Mouse (Mus musculus) embryonic facial prominence, embryonic 11.5 days (tissue): ENCODE data around the gene Lamtor2. TPM values are rescaled to one million over a fixed set of nuclear protein-coding genes. Genes with fewer than 3 reads are reported as not detected.
A peak's percentile ranks its signal among the peaks of the same experiment; 100 is the strongest.

ENCODE experiments used
- ATAC-seq: fragments of 200-750 bp; cut with Nextera tagmentation; replicated peaks from 2 replicates; pipeline ENCODE4 v1.8.0; 2017; ENCODE audit warnings: low read depth; ENCODE audit not compliant: insufficient number of reproducible peaks, low FRiP score, low TSS enrichment
- DNase-seq: peaks from one replicate; pipeline ENCODE4 v3.0.0-alpha.2; 2015; ENCODE audit warnings: low spot score
- H3K27ac ChIP-seq: fragments of 300-500 bp; sonication (generic); replicated peaks from 2 replicates; pipeline ENCODE4 v1.5.1; 2014; ENCODE audit warnings: mild to moderate bottlenecking, low read depth, low read length, control low read depth
- H3K27me3 ChIP-seq: fragments of 300-500 bp; sonication (generic); 2 replicates; pipeline ENCODE4 v1.6.1; 2014; ENCODE audit warnings: mild to moderate bottlenecking, low read length, moderate library complexity, mixed read lengths; ENCODE audit not compliant: control insufficient read depth, insufficient read depth
- H3K36me3 ChIP-seq: fragments of 300-500 bp; sonication (generic); replicated peaks from 2 replicates; pipeline ENCODE4 v1.6.1; 2014; ENCODE audit warnings: low read depth, mild to moderate bottlenecking, low read length, moderate library complexity, mixed read lengths; ENCODE audit not compliant: control insufficient read depth, insufficient read depth
- H3K4me1 ChIP-seq: fragments of 300-500 bp; sonication (generic); 2 replicates; pipeline ENCODE4 v1.6.1; 2014; ENCODE audit warnings: low read length, mixed read lengths; ENCODE audit not compliant: control insufficient read depth, insufficient read depth
- H3K4me2 ChIP-seq: fragments of 300-500 bp; sonication (generic); 2 replicates; pipeline ENCODE4 v1.6.1; 2014; ENCODE audit warnings: low read depth, mild to moderate bottlenecking, control low read depth, low read length, moderate library complexity
- H3K4me3 ChIP-seq: fragments of 300-500 bp; sonication (generic); 2 replicates; pipeline ENCODE4 v1.5.1; 2014; ENCODE audit warnings: low read depth, low read length, control low read depth
- H3K9ac ChIP-seq: fragments of 300-500 bp; sonication (generic); replicated peaks from 2 replicates; pipeline ENCODE4 v1.6.1; 2014; ENCODE audit warnings: mild to moderate bottlenecking, control low read depth, low read length
- H3K9me3 ChIP-seq: fragments of 300-500 bp; sonication (generic); replicated peaks from 2 replicates; pipeline ENCODE4 v1.6.1; 2016; ENCODE audit warnings: mild to moderate bottlenecking, low read length, inconsistent platforms, mixed read lengths; ENCODE audit not compliant: control insufficient read depth
- WGBS: fragments of 180-500 bp; shearing (Covaris S2); extraction: QIAGEN DNeasy Blood & Tissue Kit; methylation state at CpG from one replicate; pipeline ENCODE4 v1.1.7; 2014; 5-methylcytosine and 5-hydroxymethylcytosine counted together
- polyA plus RNA-seq: library from polyadenylated mRNA; unstranded; fragments of >200 nt; fragmentation: Nextera tagmentation; extraction: Ambion mirVana; gene quantifications from 2 replicates; pipeline ENCODE4 v1.2.1, GENCODE M21; 2014

Lamtor2 gene
- polyA plus RNA-seq, 1 experiment from 2014 or later: 77.4 TPM

DNA sequence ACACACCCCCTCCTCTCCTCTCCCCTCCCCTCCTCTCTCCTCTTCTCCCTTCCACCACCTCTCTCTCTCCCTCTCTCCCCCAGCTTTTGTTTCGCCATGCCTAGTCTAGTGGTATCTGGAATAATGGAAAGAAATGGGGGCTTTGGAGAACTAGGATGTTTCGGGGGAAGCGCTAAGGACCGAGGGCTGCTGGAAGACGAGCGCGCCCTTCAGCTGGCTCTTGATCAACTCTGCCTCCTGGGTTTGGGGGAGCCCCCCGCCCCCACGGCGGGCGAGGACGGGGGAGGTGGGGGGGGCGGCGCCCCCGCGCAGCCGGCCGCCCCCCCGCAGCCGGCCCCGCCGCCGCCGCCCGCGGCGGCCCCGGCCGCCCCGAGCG lies 20.6 kb downstream of the Lamtor2 start, which contains the start of gene Mex3a:
Gene Mex3a (plus strand): TSS at position 97 of the 376 bp plus-strand sequence.
- H3K27ac ChIP-seq: peak within 1 kb of the TSS; percentile 97
- peaks cover 10% of the 10 kb centered on the region for H3K36me3 ChIP-seq
- DNase-seq (no peak), ATAC-seq (no peak)
- 0% methylated on average over 11 of the region's 31 CpGs for WGBS
- peak within 1 kb of the TSS; percentile 88 for H3K4me3 ChIP-seq
- peak within 1 kb of the TSS; percentile 95 for H3K4me2 ChIP-seq
- no peaks in the 10 kb centered on the region for H3K9me3 ChIP-seq
- H3K27me3 ChIP-seq: no peaks in the 10 kb centered on the region
- peaks cover 36% of the 10 kb centered on the region for H3K4me1 ChIP-seq
- H3K9ac ChIP-seq: peak within 1 kb of the TSS; percentile 100

DNA sequence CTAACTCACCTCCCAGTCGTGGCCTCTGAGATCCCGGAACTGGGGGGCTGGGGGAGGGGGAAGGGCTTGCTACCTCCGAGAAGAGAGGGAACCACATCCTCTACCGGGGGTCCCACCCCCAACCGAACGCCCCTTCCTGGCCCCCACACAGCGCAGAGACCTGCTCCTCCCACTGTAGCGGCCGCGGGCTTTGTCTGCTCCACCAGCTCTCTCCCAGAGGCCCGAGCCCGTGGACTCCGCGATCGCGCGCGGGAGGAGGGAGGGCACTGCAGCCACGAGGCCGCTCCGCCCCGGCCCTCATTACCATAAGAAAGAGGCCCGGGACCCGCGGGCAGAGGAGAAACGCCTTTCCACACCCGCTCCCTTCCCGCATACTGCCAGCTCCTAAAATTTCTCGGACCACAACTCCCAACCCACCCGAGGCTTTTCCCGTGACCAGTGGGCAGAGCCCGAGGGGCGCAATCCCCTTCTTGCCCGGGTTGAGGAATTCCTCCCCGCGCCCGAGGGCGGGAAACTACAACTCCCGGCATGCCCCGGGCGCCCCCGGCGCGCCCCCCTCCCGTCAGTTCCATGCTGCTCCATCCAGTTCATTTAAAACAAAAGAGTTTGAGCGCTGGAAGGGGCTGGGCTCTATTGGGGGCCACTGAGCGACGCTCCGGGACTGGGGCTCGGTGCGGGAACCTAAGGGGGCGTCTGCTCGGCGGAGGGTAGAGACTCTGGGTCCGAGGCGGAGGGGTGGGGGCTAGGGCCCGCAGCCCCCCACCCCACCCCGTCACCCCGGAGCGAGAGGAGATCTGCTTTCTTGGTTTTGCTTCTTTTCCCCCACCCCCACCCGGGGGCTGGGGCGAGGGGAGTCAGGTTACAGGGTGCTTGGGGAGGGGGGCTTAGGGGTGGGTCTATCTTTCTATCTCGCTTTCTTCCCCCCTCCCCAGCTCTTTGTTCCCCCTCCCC lies 21.3 kb downstream of the Lamtor2 start:
- Histone ChIP-seq H3K36me3 (peaks cover 3% of the 10 kb centered on the region), H3K4me3 (peak overlapping the region; percentile 88), H3K9me3 (no peaks in the 10 kb centered on the region), H3K9ac (peak overlapping the region; percentile 100), H3K4me2 (peak overlapping the region; percentile 75), H3K27me3 (no peaks in the 10 kb centered on the region), H3K27ac (peak overlapping the region; percentile 97), H3K4me1 (peaks cover 29% of the 10 kb centered on the region)
- peak; percentile 82 for ATAC-seq
- peak; percentile 93 for DNase-seq
- WGBS: 0% methylated on average over 53 of the region's 63 CpGs

DNA sequence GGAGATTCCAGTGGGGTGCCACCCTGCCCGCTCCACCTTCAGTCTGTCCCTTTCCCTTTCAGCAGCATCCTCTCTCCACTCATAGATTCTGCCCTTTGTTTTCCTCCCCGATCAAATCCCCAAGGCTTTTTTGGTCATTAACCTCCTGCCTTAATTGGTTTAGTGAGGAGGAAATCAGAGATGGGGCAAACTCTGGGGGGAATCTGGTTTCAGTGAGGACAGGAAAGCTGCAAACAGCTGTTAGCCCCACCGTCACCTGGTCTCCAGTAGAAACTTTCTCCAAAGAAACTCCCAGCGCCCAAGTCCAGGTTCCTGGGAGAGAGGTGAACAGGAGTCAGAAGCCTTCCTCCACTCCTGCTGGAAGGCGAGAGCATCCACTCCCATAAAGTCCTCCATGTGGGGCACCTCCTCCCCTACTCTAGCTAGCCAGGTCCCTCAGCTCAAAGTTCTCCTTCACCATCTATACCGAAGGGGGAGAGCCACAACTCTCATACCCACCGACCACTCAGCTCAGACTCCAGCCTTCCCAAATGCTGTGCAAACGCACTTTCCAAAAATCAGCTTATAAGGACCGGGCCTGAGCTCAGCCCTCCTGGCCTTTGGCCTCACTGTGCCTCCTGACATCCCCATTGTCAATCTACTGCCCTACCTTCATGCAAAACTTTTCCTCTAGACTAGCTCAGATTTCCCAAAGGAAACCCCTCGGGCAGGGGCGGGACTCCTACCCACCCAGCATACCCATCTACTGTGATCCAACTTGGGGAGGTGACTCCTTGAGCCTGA lies 22.6 kb downstream of the Lamtor2 start:
- Histone ChIP-seq H3K9me3 (no peaks in the 10 kb centered on the region), H3K27me3 (no peaks in the 10 kb centered on the region), H3K4me3 (peak overlapping the region; percentile 88), H3K4me1 (peaks cover 17% of the 10 kb centered on the region), H3K27ac (peak overlapping the region; percentile 97), H3K9ac (peak overlapping the region; percentile 18), H3K4me2 (peak overlapping the region; percentile 75), H3K36me3 (no peaks in the 10 kb centered on the region; the same call in 1 of the 2 replicates)
- WGBS: 3% methylated on average over 11 of the region's 11 CpGs
- DNase-seq (peak; percentile 47), ATAC-seq (no peak)

DNA sequence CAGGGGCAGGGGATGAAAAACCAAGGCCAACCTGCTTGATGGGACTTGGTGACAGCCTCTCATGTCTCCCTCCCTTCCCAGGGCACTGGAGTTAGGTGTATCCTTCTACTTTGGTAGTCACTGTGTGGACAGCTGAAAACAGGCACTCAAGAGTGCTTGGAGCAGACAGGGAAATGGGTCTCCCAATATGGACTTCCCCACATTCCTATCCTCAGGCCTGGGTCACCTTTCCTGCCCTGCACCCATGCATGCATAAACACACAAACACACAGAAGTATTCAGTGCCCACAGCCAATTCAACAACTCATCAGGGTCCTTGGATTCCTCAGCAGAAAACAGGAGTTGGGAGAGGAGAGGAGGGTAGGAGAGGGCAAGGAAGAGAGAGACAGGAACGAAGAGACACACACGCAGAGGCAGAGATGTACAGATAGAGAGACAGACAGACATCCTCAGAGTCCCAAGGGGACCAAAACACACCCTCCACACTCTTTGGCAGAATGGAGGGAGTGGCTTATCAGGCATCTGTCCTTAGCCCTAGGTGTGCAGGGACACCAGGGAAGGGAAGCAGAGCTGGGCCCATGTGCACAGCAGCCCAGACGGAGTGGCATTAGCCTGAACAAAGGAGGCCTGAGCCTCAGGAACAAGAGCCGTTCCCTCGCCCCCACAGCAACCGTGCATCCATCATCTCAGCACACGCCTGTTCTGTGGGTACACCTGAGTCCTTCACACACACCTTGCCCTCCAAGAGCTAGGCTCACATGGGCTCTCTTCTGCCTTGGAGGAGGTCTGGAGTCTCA lies 23.5 kb downstream of the Lamtor2 start:
- H3K4me3 ChIP-seq: peak overlapping the region; percentile 88
- H3K9me3 ChIP-seq: no peaks in the 10 kb centered on the region
- no peaks in the 10 kb centered on the region for H3K27me3 ChIP-seq
- peak overlapping the region; percentile 18 for H3K9ac ChIP-seq
- DNase-seq (no peak), ATAC-seq (no peak)
- peak overlapping the region; percentile 97; the same call in 1 of the 2 replicates for H3K27ac ChIP-seq
- H3K4me1 ChIP-seq: peaks cover 11% of the 10 kb centered on the region
- peaks cover 3% of the 10 kb centered on the region for H3K36me3 ChIP-seq
- H3K4me2 ChIP-seq: peak overlapping the region; percentile 75
- WGBS: 20% methylated on average over 7 of the region's 7 CpGs

DNA sequence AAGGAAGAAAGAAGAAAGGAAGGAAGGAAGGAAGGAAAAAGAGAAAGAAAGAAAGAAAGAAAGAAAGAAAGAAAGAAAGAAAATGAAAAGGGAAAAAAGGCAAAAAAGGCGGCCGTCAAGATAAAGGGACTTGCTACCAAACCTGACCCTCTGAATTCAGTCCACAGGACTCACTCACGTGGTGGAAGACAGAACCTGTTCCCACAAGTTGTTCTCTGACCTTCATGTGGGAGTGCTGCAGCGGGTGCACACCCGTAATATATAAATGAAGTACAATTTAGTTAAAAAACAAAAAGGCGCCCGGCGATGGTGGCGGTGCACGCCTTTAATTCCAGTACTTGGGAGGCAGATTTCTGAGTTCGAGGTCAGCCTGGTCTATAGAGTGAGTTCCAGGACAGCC lies 24.2 kb downstream of the Lamtor2 start:
- H3K4me2 ChIP-seq: no peak overlapping the region
- H3K27me3 ChIP-seq: no peaks in the 10 kb centered on the region
- no peak overlapping the region for H3K9ac ChIP-seq
- peaks cover 11% of the 10 kb centered on the region for H3K4me1 ChIP-seq
- no peak overlapping the region for H3K27ac ChIP-seq
- peaks cover 3% of the 10 kb centered on the region for H3K36me3 ChIP-seq
- H3K4me3 ChIP-seq: no peak overlapping the region
- 83% methylated on average over 11 of the region's 11 CpGs for WGBS
- DNase-seq (no peak), ATAC-seq (no peak)
- no peaks in the 10 kb centered on the region for H3K9me3 ChIP-seq

DNA sequence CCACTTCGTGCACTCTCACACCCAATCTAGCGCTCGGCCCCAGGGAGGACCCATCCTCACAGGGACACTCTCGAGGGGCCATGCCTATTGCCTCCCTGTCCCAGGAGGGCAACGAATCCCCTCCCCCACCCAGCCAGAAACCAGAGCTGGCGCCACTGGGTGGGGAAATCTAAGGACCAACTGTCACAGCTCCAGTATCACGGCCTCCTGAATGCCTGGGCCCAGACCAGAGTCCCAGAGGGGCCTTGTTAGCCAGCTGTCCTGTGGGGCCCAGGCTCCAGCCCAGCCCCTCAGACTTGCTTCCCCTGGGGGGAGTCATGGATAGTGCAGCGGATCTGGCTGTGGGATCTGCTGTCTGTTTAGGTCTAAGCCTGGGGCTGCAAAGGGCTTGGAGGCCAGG lies 25.3 kb downstream of the Lamtor2 start:
- ATAC-seq (no peak), DNase-seq (no peak)
- H3K36me3 ChIP-seq: peaks cover 3% of the 10 kb centered on the region
- H3K27ac ChIP-seq: peak overlapping the region; percentile 25; the same call in 1 of the 2 replicates
- no peak overlapping the region for H3K4me3 ChIP-seq
- H3K9me3 ChIP-seq: no peaks in the 10 kb centered on the region
- peak overlapping the region; percentile 46 for H3K9ac ChIP-seq
- peak overlapping the region; percentile 29 for H3K4me2 ChIP-seq
- 25% methylated on average over 8 of the region's 8 CpGs for WGBS
- H3K4me1 ChIP-seq: peaks cover 11% of the 10 kb centered on the region
- H3K27me3 ChIP-seq: no peaks in the 10 kb centered on the region

DNA sequence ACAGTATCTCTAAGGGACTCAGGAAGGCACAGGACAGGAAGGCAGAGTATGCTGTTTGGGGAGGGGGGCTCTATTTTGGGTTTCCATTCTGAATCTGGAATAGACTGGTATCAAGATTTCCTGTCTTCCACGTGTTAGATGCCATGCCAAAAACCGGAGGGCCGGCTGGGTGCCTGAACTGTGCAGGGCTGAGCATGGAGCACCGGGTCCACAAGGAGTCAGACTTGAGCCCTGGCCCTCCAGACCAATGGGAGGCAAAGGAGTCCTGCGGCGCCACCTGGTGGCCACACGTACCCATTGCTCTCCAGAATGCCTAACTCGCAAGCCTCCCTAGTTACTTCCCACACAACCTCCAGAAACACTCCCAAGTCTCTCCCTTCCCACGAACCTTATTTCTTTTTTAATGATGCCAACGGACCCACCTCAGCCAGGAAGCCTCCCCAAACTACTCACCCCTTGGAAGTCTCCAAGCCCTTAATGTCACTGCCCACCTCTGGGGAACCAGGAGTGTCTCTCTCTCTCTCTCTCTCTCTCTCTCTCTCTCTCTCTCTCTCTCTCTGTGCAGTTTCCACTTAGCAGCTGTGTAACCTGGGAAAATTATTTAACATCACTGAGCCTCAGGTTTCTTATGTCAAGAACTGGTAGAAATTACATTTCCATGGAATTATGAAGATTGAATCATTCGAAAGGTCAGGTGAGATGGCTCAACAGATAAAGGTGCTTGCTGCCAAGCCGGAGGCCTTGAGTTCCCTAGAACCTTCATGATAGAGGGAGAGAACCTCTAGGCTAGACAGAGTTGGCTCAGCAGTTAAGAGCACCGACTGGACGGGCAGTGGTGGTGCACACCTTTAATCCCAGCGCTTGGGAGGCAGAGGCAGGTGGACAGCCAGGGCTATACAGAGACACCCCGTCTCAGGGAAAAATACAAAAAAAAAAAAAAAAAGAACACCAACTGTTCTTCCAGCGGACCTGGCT lies 26.4 kb downstream of the Lamtor2 start:
- H3K27ac ChIP-seq: no peak overlapping the region
- peaks cover 11% of the 10 kb centered on the region for H3K4me1 ChIP-seq
- 31% methylated on average over 17 of the region's 17 CpGs for WGBS
- peaks cover 3% of the 10 kb centered on the region for H3K36me3 ChIP-seq
- ATAC-seq: peak; percentile 54
- no peaks in the 10 kb centered on the region for H3K9me3 ChIP-seq
- H3K4me3 ChIP-seq: no peak overlapping the region
- H3K4me2 ChIP-seq: no peak overlapping the region
- H3K27me3 ChIP-seq: no peaks in the 10 kb centered on the region
- no peak overlapping the region for H3K9ac ChIP-seq
- peak; percentile 95 for DNase-seq
